Mouse (Mus musculus) gastrocnemius, postnatal 36 days (tissue): ENCODE data around the gene Bcl9l. TPM values are rescaled to one million over a fixed set of nuclear protein-coding genes. Genes with fewer than 3 reads are reported as not detected.

ENCODE experiments used
- DNase-seq, 2 experiments: peaks; one replicate each; pipeline ENCODE4 v3.0.0; 2022
- intact Hi-C: fragments of 180-260 bp; cut with DNase I; formaldehyde crosslinking; loops from one replicate; pipeline ENCODE4 v1.15.1; 2025
- total RNA-seq, 2 experiments: library from RNA; stranded (reverse); gene quantifications; 2 replicates each; pipeline ENCODE4 v1.2.3; 2021

Gene Bcl9l
- total RNA-seq, 2 experiments from 2014 or later: 25.7 to 42.5 TPM

DNA sequence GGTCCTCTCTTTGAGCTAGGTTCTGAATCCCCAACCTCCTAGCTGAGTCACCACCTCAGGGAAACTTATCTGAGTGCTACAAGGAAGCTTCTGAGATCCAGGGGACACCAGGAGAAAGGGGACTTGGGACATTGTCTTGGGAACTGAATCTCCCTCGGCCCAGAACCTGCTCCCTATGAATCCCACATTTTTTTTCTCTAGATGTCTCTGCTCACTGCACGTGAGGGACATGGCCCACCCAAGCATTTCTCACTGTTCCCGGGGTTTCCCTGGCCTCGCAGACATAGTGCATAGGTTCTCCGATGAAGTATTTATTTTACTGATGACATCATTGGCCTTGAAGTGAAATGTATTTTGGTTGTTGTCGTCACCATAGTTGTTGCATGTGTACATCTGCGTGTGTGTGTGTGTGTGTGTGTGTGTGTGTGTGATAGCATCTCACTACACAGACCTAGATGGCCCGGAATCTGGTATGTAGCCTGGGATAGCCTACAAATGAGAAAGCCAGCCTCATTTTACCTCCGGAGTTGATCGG lies 13.3 kb downstream of the Bcl9l start:
- intact Hi-C loops: no loop called here
- DNase-seq: no peak

DNA sequence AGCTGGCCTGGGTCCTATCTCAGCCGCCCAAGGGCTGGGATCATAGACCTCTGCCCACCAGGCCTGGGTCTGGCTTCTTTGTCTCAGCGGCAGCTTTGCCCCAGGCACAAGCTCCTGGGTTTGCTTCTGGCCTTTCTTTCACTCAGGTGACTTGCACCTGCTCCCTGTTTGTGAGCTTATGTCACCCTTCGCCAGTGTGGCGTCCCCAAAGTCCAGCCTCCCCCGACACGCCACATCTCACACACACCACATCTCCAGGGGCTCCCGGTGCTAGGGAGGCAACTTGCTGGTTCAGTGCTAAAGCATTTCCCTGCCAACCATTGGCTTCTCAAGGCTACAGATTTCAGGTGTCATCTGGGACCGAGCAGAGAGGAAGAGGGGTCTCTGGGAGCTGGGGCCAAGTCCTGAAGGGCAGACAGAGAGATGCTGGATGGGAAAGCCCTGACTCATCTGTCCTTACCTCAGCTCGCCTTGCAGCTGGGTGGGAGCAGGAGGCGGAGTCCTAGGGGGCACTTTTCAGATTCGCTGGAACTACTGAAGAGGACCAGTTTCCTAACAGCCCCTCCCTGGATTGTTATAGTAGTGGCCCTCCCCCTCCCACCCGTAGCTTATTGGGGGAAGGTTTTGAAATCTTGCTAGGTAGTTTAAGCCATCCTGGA lies 14.3 kb downstream of the Bcl9l start:
- intact Hi-C loops: no loop called here

DNA sequence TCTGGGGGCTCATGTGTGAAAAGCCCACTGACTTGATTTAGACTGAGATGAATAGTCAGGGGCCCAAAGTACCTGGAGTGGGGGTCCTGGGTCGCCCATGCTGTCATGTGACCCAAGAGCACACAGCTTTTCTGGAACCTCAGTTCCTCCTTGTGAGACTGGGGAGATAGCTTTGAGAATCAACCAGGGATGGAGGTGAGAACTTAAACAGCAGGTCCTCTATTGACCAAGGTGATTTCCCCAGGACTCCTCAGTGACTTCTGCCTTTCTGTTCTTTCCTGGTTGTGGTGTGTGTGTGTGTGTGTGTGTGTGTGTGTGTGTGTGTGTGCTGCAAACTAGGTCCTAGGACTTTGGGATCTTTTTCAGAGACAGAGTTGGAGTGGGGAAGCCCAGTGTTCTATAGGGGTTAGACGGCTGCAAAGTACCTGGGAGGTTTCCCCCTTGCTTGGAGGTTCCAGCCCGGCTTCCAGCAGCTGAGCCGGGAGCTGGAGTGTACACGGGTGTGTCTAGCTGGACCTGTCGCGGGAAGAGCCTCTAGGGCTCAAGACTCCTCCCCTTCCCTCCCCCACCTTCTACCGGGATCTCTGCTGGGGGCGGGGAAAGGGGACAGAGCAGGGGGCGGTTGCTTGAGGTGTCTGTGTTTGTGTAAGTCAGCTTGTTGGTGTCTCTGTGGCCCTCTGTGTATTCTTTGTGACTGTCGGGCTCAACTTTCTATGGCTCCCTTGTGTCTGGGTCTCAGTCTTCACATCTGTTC lies 15.2 kb downstream of the Bcl9l start:
- peak in 1 of 2 experiments; percentile 21 for DNase-seq
- intact Hi-C loops: loop anchor here (2.0 kb wide), 1 partner anchor 15 kb away; the partner anchor contains the start of gene Bcl9l

More for the DNA sequence above, 14.3 kb downstream of the Bcl9l start:
- no peak for DNase-seq

DNA sequence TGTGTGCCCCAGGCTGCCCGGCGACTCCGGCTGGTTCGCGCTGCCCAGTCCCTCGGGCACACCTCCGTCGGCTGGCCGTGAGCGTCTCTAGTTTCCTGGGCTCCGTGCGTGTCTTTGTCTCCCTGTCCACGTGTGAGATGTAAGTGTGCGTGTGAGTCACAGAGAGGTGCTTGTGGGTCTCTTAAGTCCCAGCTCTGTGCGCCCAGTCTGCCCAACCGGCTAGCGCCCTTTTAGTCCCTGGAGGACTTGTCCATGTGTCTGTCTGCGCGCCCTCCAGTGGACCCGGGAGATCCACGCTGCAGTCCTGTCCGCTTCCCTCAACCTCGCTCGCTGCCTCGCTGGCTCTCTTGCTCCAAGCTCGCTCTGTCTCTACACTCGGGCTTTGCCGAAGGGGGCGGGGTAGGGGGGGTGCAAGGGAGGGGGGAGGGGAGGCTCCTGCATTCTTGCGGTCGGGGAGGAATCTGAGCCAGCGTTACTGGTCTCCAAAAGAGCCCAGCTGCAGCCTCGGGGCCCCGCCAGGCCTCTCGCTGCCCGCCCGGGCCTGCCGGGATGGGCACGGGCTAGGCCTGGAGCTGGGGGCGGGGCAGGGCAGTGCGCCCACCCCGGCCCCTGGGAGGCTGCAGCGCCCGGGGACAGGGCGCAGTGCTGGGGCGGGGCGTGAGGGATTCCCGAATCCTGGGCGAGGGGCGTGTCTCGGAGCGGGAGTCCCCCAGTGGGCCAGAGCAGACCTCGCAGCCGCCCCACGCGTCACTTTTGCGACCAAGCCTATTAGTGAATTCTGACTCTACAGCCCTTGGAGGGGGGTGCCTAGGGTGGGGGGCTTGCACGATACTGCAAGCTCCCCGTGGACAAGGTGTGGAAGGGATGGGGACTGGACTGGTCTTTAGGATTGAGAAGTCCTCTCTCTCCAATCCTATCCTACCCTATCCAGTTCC lies 16.1 kb downstream of the Bcl9l start:
- peak in 1 of 2 experiments; percentile 69 for DNase-seq
- intact Hi-C loops: loop anchor here (2.0 kb wide), 1 partner anchor 16 kb away; the partner anchor contains the start of gene Bcl9l

DNA sequence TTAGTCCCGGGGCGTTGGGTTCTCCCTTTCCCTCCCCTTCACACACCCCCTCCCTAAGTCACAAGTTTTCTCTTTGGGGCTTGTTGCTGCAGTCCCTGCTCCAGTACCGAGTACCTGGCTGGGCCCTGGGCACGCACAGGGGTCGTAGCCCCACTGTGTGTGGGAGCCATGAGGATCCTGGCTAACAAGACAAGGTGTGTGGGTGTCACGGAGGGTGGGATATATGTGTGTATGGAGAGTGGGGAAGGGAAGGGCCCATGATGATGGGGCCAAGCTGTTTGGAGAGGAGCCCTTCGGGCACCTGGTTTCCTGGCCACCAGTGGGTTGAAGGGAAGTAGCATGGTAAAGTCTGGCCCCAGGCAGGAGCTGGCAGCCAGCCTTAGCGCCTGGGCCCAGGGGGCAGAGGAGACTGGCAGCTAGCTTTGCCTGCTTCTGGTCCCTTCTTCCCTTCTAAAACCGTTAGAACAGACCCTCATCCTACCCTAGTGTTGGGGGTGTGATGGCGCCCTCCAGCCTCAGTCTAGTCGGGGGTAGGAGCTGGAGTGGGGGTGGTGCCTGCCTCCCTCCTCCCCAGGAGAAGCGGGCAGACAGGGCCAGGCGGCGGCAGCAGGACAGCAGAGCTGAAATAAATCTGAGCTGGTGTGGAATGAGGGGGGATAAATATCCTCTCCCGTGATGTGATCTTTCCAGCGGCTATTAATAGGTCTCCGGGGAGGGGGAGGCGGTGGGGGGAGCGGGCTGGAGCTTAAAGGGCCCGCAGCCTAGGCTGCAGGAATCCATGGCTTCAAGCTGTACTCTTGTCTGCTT lies 16.9 kb downstream of the Bcl9l start:
- intact Hi-C loops: loop anchor here (1.0 to 2.0 kb wide), 2 partner anchors 17 to 24 kb away; partner anchors contain the start of gene Bcl9l
- peak in 1 of 2 experiments; percentile 61 for DNase-seq

DNA sequence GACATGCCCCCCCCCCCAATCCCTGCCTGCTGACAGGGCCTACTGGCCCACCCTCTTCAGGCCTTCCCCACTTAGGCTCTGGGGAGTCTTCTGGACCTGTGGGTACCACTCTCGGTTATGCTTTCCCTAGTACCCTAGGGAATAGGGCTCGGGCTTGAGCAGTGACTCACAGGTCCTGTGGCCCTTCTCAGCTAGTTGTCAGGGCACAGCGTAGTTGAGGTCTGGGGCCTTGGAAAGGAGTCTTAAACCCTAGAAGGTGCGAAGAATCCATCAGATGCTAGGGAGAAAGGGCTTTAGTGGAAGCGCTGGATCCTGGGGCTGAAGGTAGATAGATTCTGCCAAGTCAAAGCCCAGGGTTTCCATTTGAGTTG lies 17.5 kb downstream of the Bcl9l start:
- intact Hi-C loops: loop anchor here (1.0 kb wide), 1 partner anchor 25 kb away; no protein-coding TSS in a partner anchor
- peak in 1 of 2 experiments; percentile 22 for DNase-seq

DNA sequence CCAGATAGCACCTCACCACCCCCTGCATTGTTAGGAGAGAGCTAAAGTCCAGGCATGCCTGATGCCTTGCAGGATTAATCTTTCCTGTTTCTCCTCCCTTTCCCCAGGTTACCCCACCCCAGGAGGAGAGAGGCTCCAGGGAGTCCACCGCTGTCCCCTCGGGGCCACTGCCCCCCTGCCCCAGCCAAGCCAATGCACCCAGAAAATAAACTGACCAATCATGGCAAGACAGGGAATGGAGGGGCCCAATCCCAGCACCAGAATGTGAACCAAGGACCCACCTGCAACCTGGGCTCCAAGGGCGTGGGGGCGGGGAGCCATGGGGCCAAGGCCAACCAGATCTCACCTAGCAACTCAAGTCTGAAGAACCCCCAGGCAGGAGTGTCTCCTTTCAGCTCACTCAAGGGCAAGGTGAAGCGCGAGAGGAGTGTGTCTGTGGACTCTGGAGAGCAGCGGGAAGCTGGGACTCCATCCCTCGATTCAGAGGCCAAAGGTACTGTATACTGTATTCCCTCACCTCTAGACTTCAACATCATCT lies 18.1 kb downstream of the Bcl9l start:
- DNase-seq: peak in 1 of 2 experiments; percentile 25
- intact Hi-C loops: loop anchor here (1.0 kb wide), 1 partner anchor 25 kb away; no protein-coding TSS in a partner anchor

DNA sequence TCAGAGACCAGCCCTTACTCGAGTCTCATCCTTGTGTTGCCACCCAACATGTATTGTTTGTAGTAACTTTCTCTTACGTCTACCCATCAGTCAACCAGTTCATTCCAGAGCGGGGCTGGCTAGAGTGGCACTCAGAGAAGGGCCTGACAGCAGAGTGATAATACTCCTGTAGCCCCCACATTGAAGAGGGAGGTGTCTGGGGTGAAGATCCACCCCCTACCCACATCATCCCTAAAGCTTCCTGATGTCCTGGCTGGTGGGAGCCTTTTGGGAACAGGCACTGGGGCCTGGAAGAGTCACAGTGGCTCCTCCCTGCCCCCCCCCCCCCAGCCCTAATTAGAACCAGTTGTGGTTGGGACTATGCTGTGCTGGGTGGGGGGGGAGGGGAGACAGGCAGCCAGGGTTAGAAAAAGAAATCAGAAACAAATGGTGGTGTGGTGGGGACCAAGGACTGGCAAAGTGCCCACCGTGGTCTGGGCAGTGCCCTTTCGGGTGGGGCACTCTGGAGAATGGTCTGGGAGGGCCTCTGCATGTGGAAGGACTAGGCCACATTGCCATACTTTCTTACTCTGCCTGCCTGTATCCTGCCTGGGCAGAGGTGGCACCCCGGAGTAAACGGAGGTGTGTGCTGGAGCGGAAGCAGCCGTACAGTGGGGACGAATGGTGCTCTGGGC lies 18.7 kb downstream of the Bcl9l start:
- intact Hi-C loops: no loop called here
- DNase-seq: peak in 1 of 2 experiments; percentile 24

DNA sequence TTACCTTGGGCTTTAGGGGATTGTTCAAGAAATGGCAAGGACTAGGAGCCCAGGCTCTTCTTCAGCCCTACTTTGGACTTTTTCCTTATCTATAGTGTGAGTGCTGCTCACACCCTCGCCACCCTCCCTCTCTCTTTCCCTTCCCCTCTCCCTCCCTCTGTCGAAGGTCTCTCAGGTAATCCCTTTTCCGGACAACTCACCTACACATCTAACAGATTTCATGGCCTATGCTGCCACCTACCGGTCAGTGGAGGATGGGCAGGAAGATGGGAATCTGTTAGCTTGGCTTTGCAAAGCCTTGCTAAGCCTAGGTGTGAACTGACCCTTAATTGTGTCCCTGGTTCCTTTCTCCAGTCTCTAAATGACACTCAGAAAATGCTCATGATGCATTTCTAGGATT lies 19.4 kb downstream of the Bcl9l start:
- intact Hi-C loops: loop anchor here (1.0 kb wide), 1 partner anchor 48 kb away; the partner anchor contains the start of gene Upk2
- peak; percentile 69 to 78 for DNase-seq

DNA sequence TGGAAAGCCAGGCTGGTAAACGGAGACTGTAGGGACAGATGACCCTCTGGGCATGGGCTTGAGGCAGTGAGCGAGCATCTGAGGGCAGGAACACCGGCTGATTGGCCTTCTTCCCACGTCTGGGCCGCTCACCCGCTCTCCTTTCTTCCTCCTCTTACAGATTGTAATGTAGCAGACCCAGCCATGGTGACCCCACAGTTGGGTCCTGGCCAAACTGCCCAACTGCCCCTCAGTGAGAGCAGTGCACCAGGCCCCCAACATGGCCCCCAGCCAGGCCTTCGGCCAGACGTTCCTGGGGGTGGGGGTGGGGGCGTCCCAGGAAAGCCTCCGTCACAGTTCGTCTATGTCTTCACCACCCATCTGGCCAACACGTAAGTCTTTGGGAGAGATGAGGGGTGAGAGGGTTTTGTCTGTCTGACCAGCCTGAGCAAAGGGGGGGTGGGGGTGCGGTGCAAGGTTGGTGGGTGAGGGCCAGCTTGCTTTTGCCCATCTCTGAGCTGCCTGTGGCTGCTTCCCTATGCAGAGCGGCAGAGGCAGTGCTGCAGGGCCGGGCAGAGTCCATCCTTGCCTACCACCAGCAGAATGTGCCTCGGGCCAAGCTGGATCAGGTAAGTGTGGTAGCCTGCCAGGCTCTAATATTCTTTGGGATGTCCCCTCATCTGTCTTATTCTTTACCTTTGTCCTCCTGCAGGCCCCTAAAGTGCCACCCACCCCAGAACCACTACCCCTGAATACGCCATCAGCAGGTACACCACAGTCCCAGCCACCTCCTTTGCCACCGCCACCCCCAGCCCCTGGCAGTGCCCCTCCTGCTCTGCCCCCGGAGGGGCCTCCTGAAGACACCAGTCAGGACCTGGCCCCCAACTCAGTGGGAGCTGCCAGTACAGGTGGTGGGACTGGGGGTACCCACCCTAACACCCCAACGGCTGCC lies 22.5 kb downstream of the Bcl9l start:
- intact Hi-C loops: no loop called here
- no peak for DNase-seq

DNA sequence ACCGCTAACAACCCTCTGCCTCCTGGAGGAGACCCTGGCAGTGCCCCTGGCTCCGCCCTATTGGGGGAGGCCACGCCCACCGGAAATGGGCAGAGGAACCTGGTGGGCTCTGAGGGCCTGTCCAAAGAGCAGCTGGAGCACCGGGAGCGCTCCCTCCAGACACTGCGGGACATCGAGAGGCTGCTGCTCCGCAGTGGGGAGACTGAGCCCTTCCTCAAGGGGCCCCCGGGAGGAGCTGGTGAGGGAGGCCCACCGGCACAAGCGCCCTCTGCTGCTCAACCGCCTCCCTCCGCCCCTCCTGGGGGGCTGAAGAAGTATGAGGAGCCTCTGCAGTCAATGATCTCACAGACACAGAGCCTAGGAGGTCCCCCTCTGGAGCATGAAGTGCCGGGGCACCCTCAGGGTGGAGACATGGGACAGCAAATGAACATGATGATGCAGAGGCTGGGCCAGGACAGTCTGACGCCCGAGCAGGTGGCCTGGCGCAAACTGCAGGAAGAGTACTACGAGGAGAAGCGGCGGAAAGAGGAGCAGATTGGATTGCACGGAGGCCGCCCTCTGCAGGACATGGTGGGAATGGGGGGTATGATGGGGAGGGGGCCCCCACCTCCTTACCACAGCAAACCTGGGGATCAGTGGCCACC lies 23.3 kb downstream of the Bcl9l start:
- DNase-seq: peak in 1 of 2 experiments; percentile 27
- intact Hi-C loops: loop anchor here (2.0 kb wide), 1 partner anchor 147 kb away; no protein-coding TSS in a partner anchor

DNA sequence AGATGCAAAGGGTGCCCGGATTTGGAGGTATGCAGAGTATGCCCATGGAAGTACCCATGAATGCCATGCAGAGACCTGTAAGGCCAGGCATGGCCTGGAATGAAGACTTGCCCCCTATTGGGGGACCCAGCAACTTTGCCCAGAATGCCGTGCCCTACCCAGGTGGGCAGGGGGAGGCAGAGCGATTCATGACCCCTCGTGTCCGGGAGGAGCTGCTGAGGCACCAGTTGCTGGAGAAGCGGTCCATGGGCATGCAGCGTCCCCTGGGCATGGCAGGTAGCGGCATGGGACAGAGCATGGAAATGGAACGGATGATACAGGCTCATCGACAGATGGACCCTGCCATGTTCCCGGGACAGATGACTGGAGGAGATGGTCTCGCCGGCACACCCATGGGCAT lies 23.9 kb downstream of the Bcl9l start:
- DNase-seq: no peak
- intact Hi-C loops: loop anchor here (2.0 kb wide), 1 partner anchor 146 kb away; no protein-coding TSS in a partner anchor

DNA sequence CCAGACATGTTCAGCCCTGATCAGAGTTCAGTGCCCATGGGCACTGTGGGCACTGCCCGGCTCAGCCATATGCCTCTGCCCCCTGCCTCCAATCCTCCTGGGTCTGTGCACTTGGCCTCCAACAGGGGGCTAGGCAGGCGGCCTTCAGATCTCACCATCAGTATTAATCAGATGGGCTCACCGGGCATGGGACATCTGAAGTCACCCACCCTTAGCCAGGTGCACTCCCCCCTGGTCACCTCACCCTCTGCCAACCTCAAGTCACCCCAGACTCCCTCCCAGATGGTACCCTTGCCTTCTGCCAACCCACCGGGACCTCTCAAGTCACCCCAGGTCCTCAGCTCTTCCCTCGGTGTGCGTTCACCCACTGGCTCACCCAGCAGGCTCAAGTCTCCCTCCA lies 24.7 kb downstream of the Bcl9l start:
- intact Hi-C loops: loop anchor here (2.0 kb wide), 1 partner anchor 145 kb away; no protein-coding TSS in a partner anchor
- no peak for DNase-seq

DNA sequence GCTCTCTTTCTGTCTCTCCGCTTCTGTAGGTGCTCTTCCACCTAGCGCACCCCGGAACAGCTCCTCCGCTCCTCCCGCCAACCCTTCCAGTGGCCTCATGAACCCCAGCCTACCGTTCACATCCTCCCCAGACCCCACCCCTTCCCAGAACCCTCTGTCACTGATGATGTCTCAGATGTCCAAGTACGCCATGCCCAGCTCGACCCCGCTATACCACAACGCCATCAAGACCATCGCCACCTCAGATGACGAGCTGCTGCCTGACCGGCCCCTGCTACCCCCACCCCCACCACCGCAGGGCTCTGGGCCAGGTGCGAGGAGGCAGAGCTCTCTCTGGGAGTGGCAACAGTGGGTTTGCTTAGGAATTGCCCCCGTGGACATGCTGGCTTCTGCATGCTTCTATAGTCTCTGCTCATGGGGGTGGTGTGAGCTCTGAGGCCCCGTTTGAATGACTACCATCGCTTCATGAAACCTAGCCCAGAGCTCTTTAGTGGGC lies 25.5 kb downstream of the Bcl9l start:
- intact Hi-C loops: no loop called here
- DNase-seq: no peak

DNA sequence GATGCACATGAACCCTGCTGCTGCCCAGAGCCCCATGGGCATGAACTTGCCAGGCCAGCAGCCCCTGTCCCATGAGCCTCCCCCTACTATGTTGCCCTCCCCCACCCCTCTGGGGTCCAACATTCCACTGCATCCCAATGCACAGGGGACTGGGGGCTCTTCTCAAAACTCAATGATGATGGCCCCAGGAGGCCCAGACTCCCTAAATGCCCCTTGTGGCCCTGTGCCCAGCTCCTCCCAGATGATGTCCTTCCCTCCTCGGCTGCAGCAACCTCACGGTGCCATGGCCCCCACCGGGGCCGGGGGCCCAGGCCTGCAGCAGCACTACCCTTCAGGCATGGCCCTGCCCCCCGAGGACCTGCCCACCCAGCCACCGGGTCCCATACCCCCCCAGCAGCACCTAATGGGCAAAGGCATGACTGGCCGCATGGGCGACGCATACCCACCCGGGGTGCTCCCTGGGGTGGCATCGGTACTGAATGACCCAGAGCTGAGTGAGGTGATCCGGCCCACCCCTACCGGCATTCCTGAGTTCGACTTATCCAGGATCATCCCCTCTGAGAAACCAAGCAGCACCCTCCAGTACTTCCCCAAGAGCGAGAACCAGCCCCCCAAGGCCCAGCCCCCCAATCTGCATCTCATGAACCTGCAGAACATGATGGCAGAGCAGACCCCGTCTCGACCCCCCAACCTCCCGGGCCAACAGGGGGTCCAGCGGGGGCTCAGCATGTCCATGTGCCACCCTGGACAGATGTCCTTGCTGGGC lies 26.3 kb downstream of the Bcl9l start:
- intact Hi-C loops: no loop called here
- no peak for DNase-seq
